Mouse (Mus musculus) pancreas, adult 10 weeks (tissue): ENCODE results near the gene Isl1. TPM values are rescaled to one million over a fixed set of nuclear protein-coding genes. Genes with fewer than 3 reads are reported as not detected.

ENCODE experiments used
- polyA plus RNA-seq: library from polyadenylated mRNA; stranded (reverse); fragments of 350-450 nt; fragmentation: Illumina TruSeq; extraction: RNeasy Lipid Tissue Mini Kit (QIAGEN cat#74804); gene quantifications from one replicate; pipeline ENCODE4 v1.2.3, GENCODE M21; 2015; ENCODE audit warnings: low read depth, low replicate concordance; ENCODE audit not compliant: insufficient read depth

Isl1 gene
- polyA plus RNA-seq = 6.3 TPM

DNA sequence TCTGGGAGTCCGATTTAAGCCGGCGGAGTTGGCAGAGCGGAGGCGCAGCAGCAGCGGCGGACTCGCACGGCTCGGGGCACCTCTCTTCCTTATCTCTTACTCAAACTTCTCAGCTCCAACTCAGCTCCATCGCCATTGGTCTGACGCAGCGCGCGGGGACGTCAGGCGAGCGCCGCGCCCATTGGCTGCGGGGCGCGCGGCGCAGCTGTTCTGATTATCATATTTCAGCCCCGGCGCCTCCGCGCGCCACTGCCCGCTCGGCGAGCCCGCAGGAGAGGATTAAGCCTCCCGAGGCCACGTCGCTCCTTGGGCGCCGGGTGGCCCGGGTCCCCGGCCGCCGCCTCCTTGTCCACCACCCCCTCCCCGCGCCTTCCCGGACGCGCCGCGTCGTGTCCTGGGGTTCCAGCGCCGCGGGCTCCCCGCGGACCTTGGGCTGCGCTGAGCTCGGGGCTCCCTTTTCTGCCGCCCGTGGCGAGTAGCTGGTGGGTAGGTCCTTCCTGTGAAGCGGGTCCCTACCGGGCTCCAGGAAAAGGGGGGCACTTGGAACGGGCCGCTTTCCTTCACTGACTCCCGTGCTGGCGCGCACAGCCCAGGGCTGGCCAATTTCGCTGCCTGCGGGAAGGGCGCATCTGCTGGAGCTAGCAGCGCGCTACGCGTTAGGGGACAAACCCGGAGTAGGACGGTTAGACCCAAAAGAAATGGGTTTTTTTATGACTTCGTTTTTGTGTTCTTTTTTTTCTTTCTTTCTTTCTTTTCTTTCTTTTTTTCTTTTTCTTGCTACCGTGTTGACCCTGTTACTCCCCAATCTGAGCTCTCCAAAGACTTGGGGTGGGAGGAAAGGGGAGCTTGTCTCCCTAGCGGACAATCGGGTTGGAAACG is at the start of gene Isl1:
Gene Isl1 (minus strand): TSS at position 106 of the 879 bp plus-strand sequence.

